Mouse (Mus musculus) intestine, postnatal 0 days (tissue): ENCODE data around the gene Rhbdd2. TPM values are rescaled to one million over a fixed set of nuclear protein-coding genes. Genes with fewer than 3 reads are reported as not detected.

ENCODE experiments used
- ATAC-seq: fragments of 200-750 bp; cut with Nextera tagmentation; 2 replicates; pipeline ENCODE4 v1.8.0; 2017; ENCODE audit warnings: mild to moderate bottlenecking, moderate TSS enrichment, moderate library complexity
- H3K27ac ChIP-seq: fragments of 300-500 bp; sonication (generic); 2 replicates; pipeline ENCODE4 v1.5.1; 2014; ENCODE audit warnings: mild to moderate bottlenecking, low read depth, low read length, moderate library complexity
- H3K27me3 ChIP-seq: fragments of 300-500 bp; sonication (generic); replicated peaks from 2 replicates; pipeline ENCODE4 v1.6.1; 2014; ENCODE audit warnings: low read length, mixed read lengths; ENCODE audit not compliant: control insufficient read depth, insufficient read depth
- H3K36me3 ChIP-seq: fragments of 300-500 bp; sonication (generic); 2 replicates; pipeline ENCODE4 v1.6.1; 2014; ENCODE audit warnings: mild to moderate bottlenecking, moderate library complexity; ENCODE audit not compliant: control insufficient read depth, insufficient read depth
- H3K4me1 ChIP-seq: fragments of 300-500 bp; sonication (generic); replicated peaks from 2 replicates; pipeline ENCODE4 v1.6.1; 2014; ENCODE audit warnings: antibody characterized with exemption, low read length, mixed read lengths; ENCODE audit not compliant: control insufficient read depth, insufficient read depth
- H3K4me2 ChIP-seq: fragments of 300-500 bp; sonication (generic); replicated peaks from 2 replicates; pipeline ENCODE4 v1.6.1; 2014; ENCODE audit warnings: low read depth, mild to moderate bottlenecking, moderate library complexity
- H3K4me3 ChIP-seq: fragments of 300-500 bp; sonication (generic); 2 replicates; pipeline ENCODE4 v1.5.1; 2014; ENCODE audit warnings: low read depth, low read length
- H3K9ac ChIP-seq: fragments of 300-500 bp; sonication (generic); 2 replicates; pipeline ENCODE4 v1.6.1; 2014; ENCODE audit warnings: mild to moderate bottlenecking, low read depth, low read length
- H3K9me3 ChIP-seq: fragments of 300-500 bp; sonication (generic); 2 replicates; pipeline ENCODE4 v1.6.1; 2016; ENCODE audit warnings: mixed run types; ENCODE audit not compliant: control insufficient read depth
- CTCF ChIP-seq: sonication (generic); IDR thresholded peaks from 2 replicates; pipeline ENCODE4 v1.5.1; 2016; ENCODE audit warnings: low read depth, mild to moderate bottlenecking, control low read depth, antibody characterized with exemption, moderate library complexity
- WGBS: fragments of 180-500 bp; shearing (Covaris S2); extraction: QIAGEN DNeasy Blood & Tissue Kit; methylation state at CpG from one replicate; pipeline ENCODE4 v1.1.7; 2014; 5-methylcytosine and 5-hydroxymethylcytosine counted together
- polyA plus RNA-seq: library from polyadenylated mRNA; unstranded; fragments of >200 nt; fragmentation: Nextera tagmentation; extraction: Ambion mirVana; gene quantifications from 2 replicates; pipeline ENCODE4 v1.2.1, GENCODE M21; 2015

The Rhbdd2 gene
- polyA plus RNA-seq, 1 experiment from 2014 or later: 28.5 TPM

- 78% methylated on average over 10 of the region's 10 CpGs for WGBS
Observed at GRCm38 (mm10) chr5:135642686-135643551, 10.5 kb downstream of the Rhbdd2 start.

GRCm38 (mm10) chr5:135643552-135643842 is 11.1 kb downstream of the Rhbdd2 start:
- TF ChIP-seq CTCF: no peak
- WGBS: 93% methylated on average over 1 of the region's 1 CpGs
- H3K9me3 ChIP-seq: no peaks in the 10 kb centered on the region

More at GRCm38 (mm10) chr5:135642686-135643551, 10.5 kb downstream of the Rhbdd2 start:
- TF ChIP-seq CTCF: no peak
- Histone ChIP-seq H3K27me3 (no peaks in the 10 kb centered on the region), H3K4me1 (0 out of 2 replicates have a peak, but pooled peaks cover 3% of the 10 kb centered on the region), H3K9me3 (no peaks in the 10 kb centered on the region), H3K36me3 (peaks cover 14% of the 10 kb centered on the region; the same call in 1 of the 2 replicates), H3K4me3 (no peak overlapping the region), H3K9ac (no peak overlapping the region), H3K4me2 (no peak overlapping the region), H3K27ac (0 out of 2 replicates have a peak overlapping the region, but pooled peaks have one; percentile 28)
- no peak for ATAC-seq

GRCm38 (mm10) chr5:135643869-135644268 is 11.5 kb downstream of the Rhbdd2 start:
- Histone ChIP-seq H3K27ac (no peak overlapping the region), H3K4me2 (no peak overlapping the region), H3K27me3 (no peaks in the 10 kb centered on the region), H3K9ac (no peak overlapping the region), H3K9me3 (no peaks in the 10 kb centered on the region), H3K36me3 (peaks cover 10% of the 10 kb centered on the region; the same call in 1 of the 2 replicates), H3K4me1 (0 out of 2 replicates have a peak, but pooled peaks cover 3% of the 10 kb centered on the region), H3K4me3 (no peak overlapping the region)
- WGBS: 93% methylated on average over 8 of the region's 8 CpGs
- no peak for TF ChIP-seq CTCF
- no peak for ATAC-seq

More at GRCm38 (mm10) chr5:135643552-135643842, 11.1 kb downstream of the Rhbdd2 start:
- Histone ChIP-seq H3K4me3 (no peak overlapping the region), H3K36me3 (peaks cover 13% of the 10 kb centered on the region; the same call in 1 of the 2 replicates), H3K4me1 (0 out of 2 replicates have a peak, but pooled peaks cover 3% of the 10 kb centered on the region), H3K27me3 (no peaks in the 10 kb centered on the region), H3K27ac (no peak overlapping the region), H3K9ac (no peak overlapping the region), H3K4me2 (no peak overlapping the region)
- ATAC-seq: no peak

GRCm38 (mm10) chr5:135645330-135645729 is 12.9 kb downstream of the Rhbdd2 start:
- Histone ChIP-seq H3K36me3 (0 out of 2 replicates have a peak, but pooled peaks cover 1% of the 10 kb centered on the region), H3K4me2 (no peak overlapping the region), H3K9ac (no peak overlapping the region), H3K4me1 (0 out of 2 replicates have a peak, but pooled peaks cover 3% of the 10 kb centered on the region), H3K27me3 (no peaks in the 10 kb centered on the region), H3K27ac (no peak overlapping the region), H3K9me3 (no peaks in the 10 kb centered on the region), H3K4me3 (no peak overlapping the region)
- WGBS: 64% methylated on average over 5 of the region's 5 CpGs
- TF ChIP-seq CTCF: no peak
- ATAC-seq: no peak

- H3K27ac ChIP-seq: no peak overlapping the region
- ATAC-seq: peak; percentile 88
Observed at GRCm38 (mm10) chr5:135646038-135646437, 13.6 kb downstream of the Rhbdd2 start.

GRCm38 (mm10) chr5:135648461-135649308 is 16.3 kb downstream of the Rhbdd2 start:
- 0 out of 2 replicates have a peak, but pooled peaks cover 3% of the 10 kb centered on the region for H3K4me1 ChIP-seq
- WGBS: 72% methylated on average over 9 of the region's 9 CpGs

More at GRCm38 (mm10) chr5:135646038-135646437, 13.6 kb downstream of the Rhbdd2 start:
- H3K4me3 ChIP-seq: no peak overlapping the region
- H3K4me2 ChIP-seq: no peak overlapping the region
- 0 out of 2 replicates have a peak, but pooled peaks cover 3% of the 10 kb centered on the region for H3K4me1 ChIP-seq
- H3K27me3 ChIP-seq: no peaks in the 10 kb centered on the region
- H3K9ac ChIP-seq: no peak overlapping the region
- TF ChIP-seq CTCF: no peak
- H3K9me3 ChIP-seq: no peaks in the 10 kb centered on the region
- WGBS: 54% methylated on average over 6 of the region's 6 CpGs
- H3K36me3 ChIP-seq: no peaks in the 10 kb centered on the region

More at GRCm38 (mm10) chr5:135648461-135649308, 16.3 kb downstream of the Rhbdd2 start:
- Histone ChIP-seq H3K36me3 (no peaks in the 10 kb centered on the region), H3K9ac (no peak overlapping the region), H3K27me3 (no peaks in the 10 kb centered on the region), H3K4me2 (no peak overlapping the region), H3K4me3 (no peak overlapping the region), H3K9me3 (no peaks in the 10 kb centered on the region), H3K27ac (no peak overlapping the region)
- no peak for ATAC-seq
- no peak for TF ChIP-seq CTCF
